Mouse (Mus musculus) heart, embryonic 13.5 days (tissue): Measurements from ENCODE around the gene St8sia2. TPM values are rescaled to one million over a fixed set of nuclear protein-coding genes. Genes with fewer than 3 reads are reported as not detected.

Source experiments
- ATAC-seq: fragments of 200-750 bp; cut with Nextera tagmentation; 2 replicates; pipeline ENCODE4 v1.8.0; 2017; ENCODE audit warnings: moderate TSS enrichment; ENCODE audit not compliant: insufficient number of reproducible peaks, low FRiP score, low TSS enrichment; ENCODE audit errors: extremely low read depth
- H3K27ac ChIP-seq: fragments of 300-500 bp; sonication (generic); replicated peaks from 2 replicates; pipeline ENCODE4 v1.5.1; 2015; ENCODE audit warnings: moderate library complexity, mild to moderate bottlenecking, inconsistent platforms
- H3K27me3 ChIP-seq: fragments of 300-500 bp; sonication (generic); replicated peaks from 2 replicates; pipeline ENCODE4 v1.6.1; 2015; ENCODE audit warnings: mild to moderate bottlenecking, inconsistent platforms
- H3K36me3 ChIP-seq: fragments of 300-500 bp; sonication (generic); 2 replicates; pipeline ENCODE4 v1.6.1; 2015; ENCODE audit warnings: mild to moderate bottlenecking, inconsistent platforms
- H3K4me1 ChIP-seq: fragments of 300-500 bp; sonication (generic); 2 replicates; pipeline ENCODE4 v1.6.1; 2015; ENCODE audit warnings: inconsistent platforms
- H3K4me2 ChIP-seq: fragments of 300-500 bp; sonication (generic); 2 replicates; pipeline ENCODE4 v1.6.1; 2015; ENCODE audit warnings: inconsistent platforms, mild to moderate bottlenecking, moderate library complexity
- H3K4me3 ChIP-seq: fragments of 300-500 bp; sonication (generic); 2 replicates; pipeline ENCODE4 v1.5.1; 2015; ENCODE audit warnings: moderate library complexity, mild to moderate bottlenecking, inconsistent platforms
- H3K9ac ChIP-seq: fragments of 300-500 bp; sonication (generic); 2 replicates; pipeline ENCODE4 v1.6.1; 2015; ENCODE audit warnings: inconsistent platforms, mild to moderate bottlenecking, moderate library complexity
- H3K9me3 ChIP-seq: fragments of 300-500 bp; sonication (generic); 2 replicates; pipeline ENCODE4 v1.6.1; 2016; ENCODE audit warnings: inconsistent platforms
- WGBS: fragments of 180-500 bp; shearing (Covaris S2); methylation state at CpG from one replicate; pipeline ENCODE4 v1.1.7; 2015; ENCODE audit warnings: mixed read lengths; 5-methylcytosine and 5-hydroxymethylcytosine counted together
- polyA plus RNA-seq: library from polyadenylated mRNA; unstranded; fragments of >200 nt; fragmentation: Nextera tagmentation; extraction: Ambion mirVana; gene quantifications from 2 replicates; pipeline ENCODE4 v1.2.1, GENCODE M21; 2015

Gene St8sia2
- polyA plus RNA-seq, 1 experiment from 2014 or later = 2.8 TPM

GRCm38 (mm10) chr7:73965164-73965563, 48.3 kb downstream of the St8sia2 start:
- Histone ChIP-seq H3K4me1 (no peaks in the 10 kb centered on the region), H3K4me3 (no peak overlapping the region), H3K36me3 (no peaks in the 10 kb centered on the region; the same call in 1 of the 2 replicates), H3K4me2 (no peak overlapping the region), H3K27ac (no peak overlapping the region), H3K9me3 (no peaks in the 10 kb centered on the region), H3K9ac (no peak overlapping the region), H3K27me3 (no peaks in the 10 kb centered on the region)
- WGBS = 80% methylated on average over 3 of the region's 3 CpGs
- ATAC-seq = no peak

GRCm38 (mm10) chr7:73962431-73962830, 51.1 kb downstream of the St8sia2 start:
- no peak overlapping the region for H3K27ac ChIP-seq
- no peak overlapping the region for H3K4me3 ChIP-seq
- WGBS = 65% methylated on average over 5 of the region's 5 CpGs
- H3K4me1 ChIP-seq = peaks cover 15% of the 10 kb centered on the region
- no peak for ATAC-seq
- no peaks in the 10 kb centered on the region for H3K27me3 ChIP-seq
- no peaks in the 10 kb centered on the region; the same call in 1 of the 2 replicates for H3K36me3 ChIP-seq
- no peak overlapping the region for H3K9ac ChIP-seq
- no peaks in the 10 kb centered on the region for H3K9me3 ChIP-seq
- no peak overlapping the region for H3K4me2 ChIP-seq

- H3K36me3 ChIP-seq = no peaks in the 10 kb centered on the region
- peaks cover 18% of the 10 kb centered on the region for H3K4me1 ChIP-seq
- no peak overlapping the region for H3K4me2 ChIP-seq
- H3K4me3 ChIP-seq = no peak overlapping the region
- H3K9ac ChIP-seq = no peak overlapping the region
- H3K27ac ChIP-seq = no peak overlapping the region
- no peaks in the 10 kb centered on the region for H3K9me3 ChIP-seq
- peaks cover 17% of the 10 kb centered on the region; the same call in 1 of the 2 replicates for H3K27me3 ChIP-seq
- WGBS = 45% methylated on average over 5 of the region's 5 CpGs
- ATAC-seq = no peak
Measured at GRCm38 (mm10) chr7:73954441-73954840, 59.0 kb downstream of the St8sia2 start.

- Histone ChIP-seq H3K27me3 (peaks cover 17% of the 10 kb centered on the region; the same call in 1 of the 2 replicates), H3K4me3 (no peak overlapping the region), H3K27ac (no peak overlapping the region), H3K4me2 (no peak overlapping the region), H3K36me3 (no peaks in the 10 kb centered on the region), H3K9ac (no peak overlapping the region), H3K4me1 (peaks cover 7% of the 10 kb centered on the region; the same call in 1 of the 2 replicates), H3K9me3 (no peaks in the 10 kb centered on the region)
- 71% methylated on average over 4 of the region's 4 CpGs for WGBS
- no peak for ATAC-seq
Measured at GRCm38 (mm10) chr7:73953131-73953530, 60.4 kb downstream of the St8sia2 start.

- no peak overlapping the region for H3K4me3 ChIP-seq
- H3K27ac ChIP-seq = no peak overlapping the region
- 37% methylated on average over 4 of the region's 4 CpGs for WGBS
- H3K4me2 ChIP-seq = no peak overlapping the region
- peaks cover 8% of the 10 kb centered on the region for H3K4me1 ChIP-seq
- H3K36me3 ChIP-seq = peaks cover 5% of the 10 kb centered on the region; the same call in 1 of the 2 replicates
- no peak for ATAC-seq
- no peak overlapping the region for H3K9ac ChIP-seq
- H3K27me3 ChIP-seq = no peaks in the 10 kb centered on the region
- H3K9me3 ChIP-seq = no peaks in the 10 kb centered on the region
Measured at GRCm38 (mm10) chr7:73941640-73942039, 71.8 kb downstream of the St8sia2 start.

- Histone ChIP-seq H3K9ac (no peak overlapping the region), H3K4me1 (peaks cover 8% of the 10 kb centered on the region), H3K4me3 (no peak overlapping the region), H3K9me3 (no peaks in the 10 kb centered on the region), H3K36me3 (peaks cover 5% of the 10 kb centered on the region; the same call in 1 of the 2 replicates), H3K27ac (no peak overlapping the region), H3K4me2 (no peak overlapping the region), H3K27me3 (no peaks in the 10 kb centered on the region)
- WGBS = 84% methylated on average over 8 of the region's 8 CpGs
- no peak for ATAC-seq
Measured at GRCm38 (mm10) chr7:73939236-73939635, 74.3 kb downstream of the St8sia2 start.

- no peaks in the 10 kb centered on the region for H3K9me3 ChIP-seq
- H3K9ac ChIP-seq = no peak overlapping the region
- H3K27me3 ChIP-seq = no peaks in the 10 kb centered on the region
- H3K4me2 ChIP-seq = no peak overlapping the region
- peaks cover 5% of the 10 kb centered on the region; the same call in 1 of the 2 replicates for H3K36me3 ChIP-seq
- no peak overlapping the region for H3K27ac ChIP-seq
- ATAC-seq = no peak
- H3K4me1 ChIP-seq = peaks cover 13% of the 10 kb centered on the region
- no peak overlapping the region for H3K4me3 ChIP-seq
- 84% methylated on average over 7 of the region's 7 CpGs for WGBS
Measured at GRCm38 (mm10) chr7:73938046-73938810, 75.3 kb downstream of the St8sia2 start.

- H3K36me3 ChIP-seq = no peaks in the 10 kb centered on the region
- H3K27me3 ChIP-seq = no peaks in the 10 kb centered on the region
- H3K4me3 ChIP-seq = no peak overlapping the region
- 0 out of 2 replicates have a peak, but pooled peaks cover 5% of the 10 kb centered on the region for H3K4me1 ChIP-seq
- WGBS = 69% methylated on average over 3 of the region's 3 CpGs
- H3K9ac ChIP-seq = no peak overlapping the region
- no peak for ATAC-seq
- no peaks in the 10 kb centered on the region for H3K9me3 ChIP-seq
- no peak overlapping the region for H3K4me2 ChIP-seq
- H3K27ac ChIP-seq = no peak overlapping the region
Measured at GRCm38 (mm10) chr7:73936119-73936518, 77.4 kb downstream of the St8sia2 start.

- Histone ChIP-seq H3K9ac (no peak overlapping the region), H3K9me3 (no peaks in the 10 kb centered on the region), H3K4me2 (no peak overlapping the region), H3K27me3 (no peaks in the 10 kb centered on the region), H3K4me1 (0 out of 2 replicates have a peak, but pooled peaks cover 5% of the 10 kb centered on the region), H3K4me3 (no peak overlapping the region), H3K27ac (no peak overlapping the region), H3K36me3 (no peaks in the 10 kb centered on the region)
- 71% methylated on average over 2 of the region's 2 CpGs for WGBS
- no peak for ATAC-seq
Measured at GRCm38 (mm10) chr7:73935703-73936102, 77.8 kb downstream of the St8sia2 start.

GRCm38 (mm10) chr7:73933036-73933435, 80.5 kb downstream of the St8sia2 start:
- Histone ChIP-seq H3K36me3 (no peaks in the 10 kb centered on the region), H3K4me2 (no peak overlapping the region), H3K4me1 (0 out of 2 replicates have a peak, but pooled peaks cover 5% of the 10 kb centered on the region), H3K4me3 (no peak overlapping the region), H3K9ac (no peak overlapping the region), H3K9me3 (no peaks in the 10 kb centered on the region), H3K27ac (no peak overlapping the region), H3K27me3 (no peaks in the 10 kb centered on the region)
- ATAC-seq = no peak
- 57% methylated on average over 3 of the region's 3 CpGs for WGBS

- H3K4me1 ChIP-seq = no peaks in the 10 kb centered on the region
- no peak overlapping the region for H3K27ac ChIP-seq
- no peak overlapping the region for H3K4me2 ChIP-seq
- no peak overlapping the region for H3K9ac ChIP-seq
- no peaks in the 10 kb centered on the region for H3K27me3 ChIP-seq
- no peaks in the 10 kb centered on the region for H3K36me3 ChIP-seq
- WGBS = 78% methylated on average over 16 of the region's 16 CpGs
- ATAC-seq = no peak
- no peak overlapping the region for H3K4me3 ChIP-seq
- H3K9me3 ChIP-seq = no peaks in the 10 kb centered on the region
Measured at GRCm38 (mm10) chr7:73920921-73921485, 92.5 kb downstream of the St8sia2 start.
